Mouse (Mus musculus) hindbrain, embryonic 13.5 days (tissue): Measurements from ENCODE around the gene Hoxb8. TPM values are rescaled to one million over a fixed set of nuclear protein-coding genes. Genes with fewer than 3 reads are reported as not detected.

ENCODE experiments used
- ATAC-seq: fragments of 200-750 bp; cut with Nextera tagmentation; 2 replicates; pipeline ENCODE4 v1.8.0; 2017; ENCODE audit warnings: moderate TSS enrichment; ENCODE audit not compliant: low FRiP score
- H3K27ac ChIP-seq: fragments of 300-500 bp; sonication (generic); 2 replicates; pipeline ENCODE4 v1.5.1; 2015; ENCODE audit warnings: inconsistent platforms, mild to moderate bottlenecking, moderate library complexity
- H3K27me3 ChIP-seq: fragments of 300-500 bp; sonication (generic); 2 replicates; pipeline ENCODE4 v1.6.1; 2015; ENCODE audit warnings: mild to moderate bottlenecking, inconsistent platforms
- H3K36me3 ChIP-seq: fragments of 300-500 bp; sonication (generic); 2 replicates; pipeline ENCODE4 v1.6.1; 2015; ENCODE audit warnings: mild to moderate bottlenecking, inconsistent platforms
- H3K4me1 ChIP-seq: fragments of 300-500 bp; sonication (generic); replicated peaks from 2 replicates; pipeline ENCODE4 v1.6.1; 2015; ENCODE audit warnings: inconsistent platforms
- H3K4me2 ChIP-seq: fragments of 300-500 bp; sonication (generic); 2 replicates; pipeline ENCODE4 v1.6.1; 2015; ENCODE audit warnings: inconsistent platforms, mild to moderate bottlenecking, moderate library complexity
- H3K4me3 ChIP-seq: fragments of 300-500 bp; sonication (generic); 2 replicates; pipeline ENCODE4 v1.5.1; 2015; ENCODE audit warnings: mild to moderate bottlenecking, inconsistent platforms
- H3K9ac ChIP-seq: fragments of 300-500 bp; sonication (generic); 2 replicates; pipeline ENCODE4 v1.6.1; 2015; ENCODE audit warnings: mild to moderate bottlenecking, inconsistent platforms
- H3K9me3 ChIP-seq: fragments of 300-500 bp; sonication (generic); 2 replicates; pipeline ENCODE4 v1.6.1; 2016; ENCODE audit warnings: inconsistent platforms
- WGBS: fragments of 180-500 bp; shearing (Covaris S2); methylation state at CpG from one replicate; pipeline ENCODE4 v1.1.7; 2015; 5-methylcytosine and 5-hydroxymethylcytosine counted together
- polyA plus RNA-seq: library from polyadenylated mRNA; unstranded; fragments of >200 nt; fragmentation: Nextera tagmentation; extraction: Ambion mirVana; gene quantifications from 2 replicates; pipeline ENCODE4 v1.2.1, GENCODE M21; 2015

Gene Hoxb8
- 19.2 and 27.2 TPM in 2 replicates for polyA plus RNA-seq

- Histone ChIP-seq H3K4me1 (peaks cover 3% of the 10 kb centered on the region), H3K4me2 (peak within 1 kb of the TSS; percentile 54), H3K9ac (peak within 1 kb of the TSS; percentile 84), H3K27ac (peak within 1 kb of the TSS; percentile 95), H3K4me3 (peak within 1 kb of the TSS; percentile 48), H3K27me3 (peaks cover 93% of the 10 kb centered on the region), H3K36me3 (no peaks in the 10 kb centered on the region), H3K9me3 (no peaks in the 10 kb centered on the region)
- no peak for ATAC-seq
- under 1% methylated on average over 27 of the region's 27 CpGs for WGBS
These were observed at the start of gene Hoxb8 for GRCm38 (mm10) chr11:96281855-96282570. Hoxb8 (plus strand) TSS chr11:96281905.

DNA sequence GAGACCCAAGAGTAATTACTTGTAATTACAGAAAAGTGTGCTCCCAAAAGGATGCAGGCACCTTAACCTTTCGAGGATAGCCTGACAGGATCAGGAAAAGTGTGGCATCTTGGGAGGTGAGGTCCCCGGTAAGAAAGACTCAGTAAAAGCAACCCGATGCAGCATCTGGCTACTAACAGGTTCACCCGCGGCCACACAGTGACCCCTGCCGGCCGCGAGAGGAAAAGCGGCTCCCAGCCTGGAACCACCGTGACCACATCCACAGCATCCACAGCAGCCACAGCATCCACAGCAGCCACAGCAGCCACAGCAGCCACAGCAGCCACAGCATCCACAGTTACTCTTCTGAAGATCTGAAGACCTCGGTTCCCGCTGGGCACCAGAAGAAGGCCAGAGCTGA, 46.8 kb upstream of the Hoxb8 start:
- Histone ChIP-seq H3K27ac (no peak overlapping the region), H3K27me3 (peaks cover 69% of the 10 kb centered on the region), H3K4me3 (no peak overlapping the region), H3K9ac (no peak overlapping the region), H3K4me2 (no peak overlapping the region), H3K9me3 (peaks cover 4% of the 10 kb centered on the region; the same call in 1 of the 2 replicates), H3K4me1 (no peaks in the 10 kb centered on the region), H3K36me3 (no peaks in the 10 kb centered on the region)
- 2% methylated on average over 12 of the region's 12 CpGs for WGBS
- ATAC-seq: no peak

DNA sequence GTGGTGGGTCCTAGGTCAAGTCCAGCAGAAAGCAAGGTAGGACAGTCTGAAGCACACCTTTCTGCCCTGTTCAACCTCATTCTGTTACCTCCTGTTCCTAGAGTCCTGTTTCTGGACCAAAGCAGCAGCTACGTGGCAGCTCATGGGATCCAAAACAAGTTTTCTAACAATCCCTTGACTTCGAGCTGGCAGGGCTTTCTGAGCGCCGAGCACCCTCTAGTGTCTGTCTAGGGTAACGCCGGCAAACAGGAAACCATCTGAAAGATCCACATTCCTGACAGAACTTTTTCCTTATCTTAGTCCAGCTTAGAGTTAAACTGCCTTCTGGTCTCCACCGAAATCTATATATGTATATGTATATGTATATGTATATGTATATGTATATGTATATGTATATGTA, 41.5 kb upstream of the Hoxb8 start:
- Histone ChIP-seq H3K9ac (no peak overlapping the region), H3K4me3 (no peak overlapping the region), H3K9me3 (peaks cover 4% of the 10 kb centered on the region; the same call in 1 of the 2 replicates), H3K36me3 (no peaks in the 10 kb centered on the region), H3K4me2 (no peak overlapping the region), H3K4me1 (no peaks in the 10 kb centered on the region), H3K27me3 (peaks cover 63% of the 10 kb centered on the region), H3K27ac (no peak overlapping the region)
- 5% methylated on average over 7 of the region's 7 CpGs for WGBS
- no peak for ATAC-seq

DNA sequence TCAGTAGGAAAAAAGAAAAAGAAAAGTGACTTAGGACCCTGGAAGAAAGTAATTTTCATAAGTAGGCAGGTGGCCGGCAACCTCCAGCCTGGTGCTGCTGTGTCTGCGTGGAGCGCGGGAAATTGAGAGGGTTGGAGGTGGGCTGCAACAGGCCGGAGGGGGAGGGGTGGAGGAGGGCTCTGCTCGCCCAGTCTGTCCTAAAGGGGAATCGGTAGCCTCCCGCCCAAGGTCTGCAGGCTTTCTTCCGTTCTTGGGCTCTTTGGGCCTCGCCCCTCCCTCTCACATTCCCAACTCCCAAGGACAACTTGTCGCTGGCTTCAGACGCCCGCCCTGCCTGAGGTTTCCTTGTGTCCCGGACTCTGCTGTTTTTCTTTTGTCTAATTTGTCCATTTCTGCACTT, 30.8 kb upstream of the Hoxb8 start:
- Histone ChIP-seq H3K27me3 (peaks cover 100% of the 10 kb centered on the region), H3K4me1 (no peaks in the 10 kb centered on the region), H3K9ac (no peak overlapping the region), H3K9me3 (no peaks in the 10 kb centered on the region), H3K36me3 (no peaks in the 10 kb centered on the region), H3K4me3 (no peak overlapping the region), H3K4me2 (no peak overlapping the region), H3K27ac (no peak overlapping the region)
- under 1% methylated on average over 14 of the region's 14 CpGs for WGBS
- ATAC-seq: no peak

DNA sequence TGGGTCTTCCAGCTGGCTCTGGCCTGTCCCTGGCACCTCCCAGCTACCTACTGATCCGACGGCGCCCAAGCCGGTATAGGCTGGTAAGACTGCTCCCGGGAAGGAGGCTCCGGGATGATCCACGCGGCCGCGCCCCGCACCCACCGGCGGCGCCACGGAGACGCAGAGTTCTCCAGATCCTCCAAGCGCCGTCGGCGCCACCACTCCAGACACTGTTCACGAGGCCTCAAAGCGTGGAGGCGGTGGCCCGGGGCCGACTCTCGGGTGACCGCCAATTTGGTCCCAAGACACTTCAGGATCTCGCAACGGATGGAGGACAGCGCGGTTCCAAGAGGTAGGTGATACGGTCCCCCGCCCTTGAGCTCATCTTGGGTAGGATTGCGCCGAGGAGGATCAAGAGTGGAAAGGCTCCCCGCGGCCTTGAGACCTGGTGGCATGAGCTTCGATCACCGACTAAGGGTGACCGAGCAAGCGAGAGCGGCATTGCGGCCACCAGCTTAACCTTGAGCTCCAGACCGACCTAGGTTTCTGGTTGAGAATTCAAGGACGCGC, 30.1 kb upstream of the Hoxb8 start:
- H3K27ac ChIP-seq: no peak overlapping the region
- no peaks in the 10 kb centered on the region for H3K4me1 ChIP-seq
- no peaks in the 10 kb centered on the region for H3K9me3 ChIP-seq
- no peak overlapping the region for H3K9ac ChIP-seq
- WGBS: 1% methylated on average over 46 of the region's 46 CpGs
- no peak overlapping the region for H3K4me2 ChIP-seq
- no peak for ATAC-seq
- no peaks in the 10 kb centered on the region for H3K36me3 ChIP-seq
- H3K4me3 ChIP-seq: no peak overlapping the region
- H3K27me3 ChIP-seq: peaks cover 100% of the 10 kb centered on the region

DNA sequence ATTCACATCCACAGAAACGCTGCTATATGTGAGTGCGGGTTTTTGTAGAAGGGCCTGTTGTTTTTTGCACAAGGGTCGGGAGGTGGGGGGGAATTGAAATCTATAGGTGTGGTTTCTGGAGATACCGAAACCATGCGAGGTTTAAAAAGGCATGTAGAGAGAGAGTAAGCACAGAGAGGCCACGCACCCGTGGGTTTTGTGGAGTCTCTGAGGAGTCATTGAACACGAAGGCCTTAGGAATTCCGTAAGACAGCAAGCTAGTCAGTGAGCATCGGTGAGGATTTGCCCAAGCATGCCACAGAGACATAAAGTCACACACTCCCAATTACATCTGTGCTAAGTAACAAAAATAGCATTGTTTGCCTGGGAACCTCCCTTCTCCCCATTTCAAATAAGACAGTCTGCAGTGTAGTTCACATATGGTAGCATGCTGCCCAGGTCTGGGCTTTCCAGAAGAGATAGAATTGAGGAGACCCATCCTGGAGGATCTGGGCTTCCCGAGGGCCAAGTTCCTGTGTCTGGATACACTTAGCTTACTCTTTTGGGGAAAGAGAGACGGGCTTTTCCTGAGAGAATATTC, 29.1 kb upstream of the Hoxb8 start:
- Histone ChIP-seq H3K27ac (no peak overlapping the region), H3K36me3 (no peaks in the 10 kb centered on the region), H3K9ac (no peak overlapping the region), H3K4me3 (no peak overlapping the region), H3K4me1 (no peaks in the 10 kb centered on the region), H3K27me3 (peaks cover 100% of the 10 kb centered on the region), H3K9me3 (no peaks in the 10 kb centered on the region), H3K4me2 (no peak overlapping the region)
- no peak for ATAC-seq
- WGBS: 1% methylated on average over 12 of the region's 12 CpGs

GRCm38 (mm10) chr11:96254221-96254620, 27.5 kb upstream of the Hoxb8 start:
- Histone ChIP-seq H3K4me2 (no peak overlapping the region), H3K27ac (no peak overlapping the region)

DNA sequence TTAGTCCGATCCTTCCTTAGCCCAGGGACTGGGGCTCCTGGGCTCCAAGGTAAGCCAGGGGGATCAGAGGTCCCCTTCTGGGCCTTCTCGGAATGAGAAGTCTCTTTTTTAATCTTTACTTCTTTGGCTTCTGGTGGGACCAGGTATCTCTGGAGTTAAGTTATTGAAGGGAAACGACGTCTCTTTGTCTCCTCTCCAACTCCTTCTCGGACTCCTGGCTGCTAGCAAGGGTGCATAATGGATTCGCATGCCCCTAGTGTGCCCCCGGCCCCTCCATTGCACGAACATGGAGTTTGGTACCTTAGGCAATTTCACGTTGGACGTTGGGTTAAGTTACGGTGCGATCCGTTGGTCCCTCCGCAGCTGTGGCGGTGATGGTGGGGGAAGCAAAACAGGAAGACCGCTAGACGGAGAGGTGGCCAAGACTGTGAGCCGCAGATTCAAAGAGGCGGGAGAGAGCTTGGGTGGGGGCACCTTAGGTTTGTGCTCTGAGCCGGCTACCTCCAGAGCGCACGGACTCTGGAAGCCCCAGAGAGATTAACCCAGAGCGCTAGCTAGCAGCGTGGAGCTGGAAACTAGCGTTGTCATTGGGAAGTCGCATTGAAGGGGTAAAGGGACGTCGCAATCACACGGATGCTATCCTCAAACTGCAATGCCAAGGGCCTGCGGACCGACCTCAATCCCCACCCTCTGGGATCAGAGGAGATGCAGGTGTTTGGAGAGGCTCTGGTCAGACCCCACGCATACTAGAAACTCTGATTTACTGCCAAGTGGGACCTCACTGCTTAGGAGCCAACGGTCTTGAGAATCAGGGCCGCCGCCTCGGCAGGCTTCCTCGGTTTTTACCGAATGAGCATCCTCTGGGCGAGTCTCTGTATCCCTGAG, 26.4 kb upstream of the Hoxb8 start:
- H3K4me2 ChIP-seq: no peak overlapping the region
- WGBS: 1% methylated on average over 39 of the region's 39 CpGs
- H3K27ac ChIP-seq: no peak overlapping the region
- H3K36me3 ChIP-seq: no peaks in the 10 kb centered on the region
- peaks cover 100% of the 10 kb centered on the region for H3K27me3 ChIP-seq
- peaks cover 2% of the 10 kb centered on the region; the same call in 1 of the 2 replicates for H3K4me1 ChIP-seq
- H3K9me3 ChIP-seq: no peaks in the 10 kb centered on the region
- no peak overlapping the region for H3K4me3 ChIP-seq
- no peak overlapping the region for H3K9ac ChIP-seq
- no peak for ATAC-seq

More at GRCm38 (mm10) chr11:96254221-96254620, 27.5 kb upstream of the Hoxb8 start:
- no peaks in the 10 kb centered on the region for H3K9me3 ChIP-seq
- H3K27me3 ChIP-seq: peaks cover 100% of the 10 kb centered on the region
- H3K4me3 ChIP-seq: no peak overlapping the region
- no peak overlapping the region for H3K9ac ChIP-seq
- H3K4me1 ChIP-seq: no peaks in the 10 kb centered on the region
- ATAC-seq: no peak
- no peaks in the 10 kb centered on the region for H3K36me3 ChIP-seq
- WGBS: 2% methylated on average over 11 of the region's 11 CpGs

DNA sequence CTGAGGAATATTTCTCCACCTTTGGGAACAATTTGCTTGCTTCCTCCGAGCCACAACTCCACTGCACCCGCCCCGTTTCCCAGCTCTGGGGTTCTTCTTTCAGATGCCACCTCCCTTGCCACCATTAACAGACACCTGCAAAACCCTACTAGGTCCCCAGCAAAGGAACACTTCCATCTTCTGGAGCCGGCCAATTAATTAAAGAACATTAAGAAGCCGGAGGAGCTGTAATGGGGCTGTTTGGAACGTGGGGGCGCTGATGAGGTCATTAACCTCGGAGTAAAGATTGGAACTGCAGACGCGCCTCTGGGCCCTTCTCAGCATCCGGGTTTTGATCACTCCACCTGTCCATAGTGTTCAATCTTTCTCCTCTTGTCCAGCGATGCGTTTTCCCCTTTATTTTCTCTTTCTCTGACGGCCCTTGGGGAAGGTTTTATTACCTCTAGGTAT, 25.7 kb upstream of the Hoxb8 start:
- 3% methylated on average over 14 of the region's 14 CpGs for WGBS

DNA sequence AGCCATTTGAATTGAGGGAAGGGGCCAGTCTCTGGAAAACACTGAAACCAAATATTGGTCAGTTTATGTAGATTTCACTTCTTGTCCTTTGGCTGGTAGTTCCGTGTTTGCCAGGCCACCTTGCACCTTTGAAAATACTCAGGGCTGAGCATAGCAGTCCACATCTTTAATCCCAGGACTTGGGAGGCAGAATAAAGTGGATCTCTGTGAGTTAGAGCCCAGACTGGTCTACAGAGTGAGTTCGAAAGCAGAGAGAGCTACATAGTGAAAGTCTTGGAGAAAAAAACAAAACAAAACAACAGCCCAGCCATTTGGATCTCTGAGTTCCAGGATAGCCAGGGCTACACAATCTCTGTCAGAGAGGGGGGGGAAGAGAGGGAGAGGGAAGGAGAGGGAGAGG, 24.6 kb upstream of the Hoxb8 start:
- no peaks in the 10 kb centered on the region for H3K9me3 ChIP-seq
- 19% methylated on average over 2 of the region's 2 CpGs for WGBS
- H3K9ac ChIP-seq: no peak overlapping the region
- H3K4me3 ChIP-seq: no peak overlapping the region
- H3K36me3 ChIP-seq: no peaks in the 10 kb centered on the region
- no peak overlapping the region for H3K27ac ChIP-seq
- H3K4me1 ChIP-seq: peaks cover 5% of the 10 kb centered on the region; the same call in 1 of the 2 replicates
- no peak for ATAC-seq
- peaks cover 100% of the 10 kb centered on the region for H3K27me3 ChIP-seq
- no peak overlapping the region for H3K4me2 ChIP-seq

More for the DNA sequence above, 25.7 kb upstream of the Hoxb8 start:
- Histone ChIP-seq H3K9ac (no peak overlapping the region), H3K27ac (no peak overlapping the region), H3K9me3 (no peaks in the 10 kb centered on the region), H3K4me2 (no peak overlapping the region), H3K27me3 (peaks cover 100% of the 10 kb centered on the region), H3K4me1 (peaks cover 5% of the 10 kb centered on the region; the same call in 1 of the 2 replicates), H3K36me3 (no peaks in the 10 kb centered on the region), H3K4me3 (no peak overlapping the region)
- ATAC-seq: no peak

- no peak overlapping the region for H3K9ac ChIP-seq
These were observed 22.7 kb upstream of the Hoxb8 start for GRCm38 (mm10) chr11:96259038-96259437.

DNA sequence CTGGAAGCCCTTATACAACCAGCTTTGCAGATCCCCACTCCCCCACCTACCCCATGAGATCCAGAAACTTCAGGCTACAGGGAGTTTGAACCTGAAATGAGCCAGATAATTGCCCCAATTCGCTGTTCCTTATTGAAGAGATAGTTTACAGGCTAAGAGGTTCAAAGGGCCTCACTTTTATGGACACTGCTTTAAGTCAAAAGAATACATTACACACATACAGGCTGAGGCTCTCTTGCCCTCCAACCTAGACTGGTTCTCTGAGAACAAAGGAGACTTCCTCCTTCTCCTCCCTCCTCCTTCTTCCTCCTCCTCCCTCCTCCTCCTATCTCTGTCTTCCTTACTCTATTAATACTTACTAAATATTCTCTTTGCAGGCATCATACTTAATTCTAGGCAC, 22.2 kb upstream of the Hoxb8 start:
- Histone ChIP-seq H3K27ac (no peak overlapping the region), H3K36me3 (no peaks in the 10 kb centered on the region), H3K4me3 (no peak overlapping the region), H3K27me3 (peaks cover 100% of the 10 kb centered on the region), H3K4me2 (no peak overlapping the region), H3K9ac (no peak overlapping the region), H3K4me1 (peaks cover 5% of the 10 kb centered on the region; the same call in 1 of the 2 replicates), H3K9me3 (no peaks in the 10 kb centered on the region)
- no peak for ATAC-seq
- WGBS: 4% methylated on average over 1 of the region's 1 CpGs

More at GRCm38 (mm10) chr11:96259038-96259437, 22.7 kb upstream of the Hoxb8 start:
- peaks cover 5% of the 10 kb centered on the region; the same call in 1 of the 2 replicates for H3K4me1 ChIP-seq
- WGBS: 0% methylated on average over 2 of the region's 2 CpGs
- no peak for ATAC-seq
- H3K4me3 ChIP-seq: no peak overlapping the region
- peaks cover 100% of the 10 kb centered on the region for H3K27me3 ChIP-seq
- no peaks in the 10 kb centered on the region for H3K36me3 ChIP-seq
- no peak overlapping the region for H3K27ac ChIP-seq
- H3K9me3 ChIP-seq: no peaks in the 10 kb centered on the region
- no peak overlapping the region for H3K4me2 ChIP-seq
